Mouse (Mus musculus) hindbrain, embryonic 13.5 days (tissue): Measurements from ENCODE around the gene Pgp. TPM values are rescaled to one million over a fixed set of nuclear protein-coding genes. Genes with fewer than 3 reads are reported as not detected.
A peak's percentile ranks its signal among the peaks of the same experiment; 100 is the strongest.

Source experiments
- ATAC-seq: fragments of 200-750 bp; cut with Nextera tagmentation; 2 replicates; pipeline ENCODE4 v1.8.0; 2017; ENCODE audit warnings: moderate TSS enrichment; ENCODE audit not compliant: low FRiP score
- H3K27ac ChIP-seq: fragments of 300-500 bp; sonication (generic); 2 replicates; pipeline ENCODE4 v1.5.1; 2015; ENCODE audit warnings: inconsistent platforms, mild to moderate bottlenecking, moderate library complexity
- H3K27me3 ChIP-seq: fragments of 300-500 bp; sonication (generic); 2 replicates; pipeline ENCODE4 v1.6.1; 2015; ENCODE audit warnings: mild to moderate bottlenecking, inconsistent platforms
- H3K36me3 ChIP-seq: fragments of 300-500 bp; sonication (generic); 2 replicates; pipeline ENCODE4 v1.6.1; 2015; ENCODE audit warnings: mild to moderate bottlenecking, inconsistent platforms
- H3K4me1 ChIP-seq: fragments of 300-500 bp; sonication (generic); replicated peaks from 2 replicates; pipeline ENCODE4 v1.6.1; 2015; ENCODE audit warnings: inconsistent platforms
- H3K4me2 ChIP-seq: fragments of 300-500 bp; sonication (generic); 2 replicates; pipeline ENCODE4 v1.6.1; 2015; ENCODE audit warnings: inconsistent platforms, mild to moderate bottlenecking, moderate library complexity
- H3K4me3 ChIP-seq: fragments of 300-500 bp; sonication (generic); 2 replicates; pipeline ENCODE4 v1.5.1; 2015; ENCODE audit warnings: mild to moderate bottlenecking, inconsistent platforms
- H3K9ac ChIP-seq: fragments of 300-500 bp; sonication (generic); 2 replicates; pipeline ENCODE4 v1.6.1; 2015; ENCODE audit warnings: mild to moderate bottlenecking, inconsistent platforms
- H3K9me3 ChIP-seq: fragments of 300-500 bp; sonication (generic); 2 replicates; pipeline ENCODE4 v1.6.1; 2016; ENCODE audit warnings: inconsistent platforms
- WGBS: fragments of 180-500 bp; shearing (Covaris S2); methylation state at CpG from one replicate; pipeline ENCODE4 v1.1.7; 2015; 5-methylcytosine and 5-hydroxymethylcytosine counted together
- polyA plus RNA-seq: library from polyadenylated mRNA; unstranded; fragments of >200 nt; fragmentation: Nextera tagmentation; extraction: Ambion mirVana; gene quantifications from 2 replicates; pipeline ENCODE4 v1.2.1, GENCODE M21; 2015

Gene Pgp
- polyA plus RNA-seq, 1 experiment from 2014 or later = 56.9 TPM

DNA sequence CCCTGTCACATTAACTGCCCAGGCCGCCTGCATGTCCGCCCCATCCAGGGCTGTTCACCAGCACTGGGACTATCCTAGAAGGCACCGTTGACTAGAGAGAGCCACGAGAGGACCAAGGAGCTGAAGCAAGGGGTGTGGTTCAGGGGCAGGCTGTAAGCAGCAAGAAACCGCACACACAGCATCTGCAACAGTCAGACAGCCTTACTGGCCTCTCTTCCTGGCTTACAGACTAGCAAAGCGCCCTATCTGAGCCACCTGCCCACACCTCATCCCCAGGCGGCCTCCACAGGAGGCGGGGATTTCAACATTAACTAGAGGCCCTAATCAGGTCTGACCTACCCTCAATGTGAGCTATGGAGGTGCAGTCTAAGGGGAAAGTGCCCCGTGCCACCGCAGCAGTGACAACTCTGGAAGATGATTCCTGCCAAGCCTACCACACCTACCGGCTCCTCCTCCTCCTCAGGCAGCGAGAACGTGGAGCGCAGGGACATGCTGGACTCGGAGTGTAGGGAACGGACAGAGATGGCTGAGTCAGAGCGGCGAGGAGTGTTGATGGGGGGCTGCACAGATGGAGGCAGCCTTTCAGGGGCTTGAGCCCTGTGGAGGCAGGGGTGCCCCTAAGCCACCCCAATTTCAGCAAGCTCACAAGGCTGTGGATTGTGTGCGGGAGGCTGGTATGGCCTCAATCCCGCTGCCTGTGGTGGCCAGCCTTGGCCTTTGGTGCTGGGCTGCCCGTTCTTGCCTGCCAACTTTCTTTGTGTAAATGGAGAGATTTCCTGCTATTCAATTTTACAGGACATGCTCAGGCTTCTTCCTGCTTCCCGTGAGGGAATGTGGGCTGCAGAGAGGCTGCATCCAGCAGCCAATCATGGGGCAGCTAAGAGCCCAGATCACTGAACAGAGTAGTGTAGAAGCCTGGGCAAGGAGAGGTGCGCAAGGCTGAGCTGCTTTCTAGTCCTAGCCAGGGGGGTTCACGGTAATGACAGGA is 44.4 kb downstream of the Pgp start:
- H3K9ac ChIP-seq = 0 out of 2 replicates have a peak overlapping the region, but pooled peaks have one; percentile 9
- no peaks in the 10 kb centered on the region for H3K27me3 ChIP-seq
- no peak; the same call in 1 of the 2 replicates for ATAC-seq
- H3K4me1 ChIP-seq = 0 out of 2 replicates have a peak, but pooled peaks cover 3% of the 10 kb centered on the region
- 89% methylated on average over 24 of the region's 24 CpGs for WGBS
- H3K4me2 ChIP-seq = no peak overlapping the region
- no peak overlapping the region; the same call in 1 of the 2 replicates for H3K27ac ChIP-seq
- H3K4me3 ChIP-seq = no peak overlapping the region
- H3K9me3 ChIP-seq = no peaks in the 10 kb centered on the region
- H3K36me3 ChIP-seq = peaks cover 88% of the 10 kb centered on the region

DNA sequence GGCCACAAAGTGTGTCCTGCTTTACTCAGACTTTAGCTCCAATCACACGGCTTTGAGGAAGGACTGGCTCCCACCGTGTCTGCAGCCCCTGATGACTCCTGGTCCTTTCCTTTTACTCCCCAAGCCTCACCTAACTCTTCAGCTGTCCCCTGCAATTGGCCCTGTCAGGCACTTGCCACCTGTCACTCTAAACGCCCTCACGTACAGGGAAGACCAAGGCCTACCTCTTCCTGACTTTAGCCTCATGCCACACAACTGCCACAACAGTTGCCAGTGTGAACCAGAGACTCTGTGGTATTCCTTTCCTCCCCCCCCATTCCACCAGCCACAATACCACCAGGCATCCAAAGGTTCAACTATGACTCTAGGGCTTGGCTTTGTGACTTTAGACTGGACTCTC is 50.3 kb downstream of the Pgp start:
- peaks cover 56% of the 10 kb centered on the region for H3K36me3 ChIP-seq
- peaks cover 10% of the 10 kb centered on the region; the same call in 1 of the 2 replicates for H3K4me1 ChIP-seq
- H3K9ac ChIP-seq = no peak overlapping the region
- H3K4me3 ChIP-seq = no peak overlapping the region
- ATAC-seq = no peak
- no peak overlapping the region for H3K4me2 ChIP-seq
- WGBS = 92% methylated on average over 4 of the region's 4 CpGs
- H3K9me3 ChIP-seq = no peaks in the 10 kb centered on the region
- H3K27me3 ChIP-seq = no peaks in the 10 kb centered on the region
- no peak overlapping the region for H3K27ac ChIP-seq

Other genes starting within 250 kb of the Pgp start
- 11.8 and 12.8 TPM in 2 replicates for gene Tedc2, start 249.5 kb upstream of the Pgp start, polyA plus RNA-seq
- gene Ccnf, start 218.9 kb upstream of the Pgp start, polyA plus RNA-seq = 17.2 and 17.9 TPM in 2 replicates
- 0.43 and 0.61 TPM in 2 replicates for gene Abca17, start 119.3 kb upstream of the Pgp start, polyA plus RNA-seq
- 23.4 and 25.5 TPM in 2 replicates for gene Abca3, start 118.4 kb upstream of the Pgp start, polyA plus RNA-seq
- gene Rnps1, start 55.8 kb upstream of the Pgp start, polyA plus RNA-seq = 328 and 342 TPM in 2 replicates
- gene Eci1, start 43.8 kb upstream of the Pgp start, polyA plus RNA-seq = 47.4 and 55.6 TPM in 2 replicates
- gene Dnase1l2, start 27.3 kb upstream of the Pgp start, polyA plus RNA-seq = 5.1 and 6.0 TPM in 2 replicates
- gene E4f1, start 79 bp upstream of the Pgp start, polyA plus RNA-seq = 41.9 and 43.5 TPM in 2 replicates
- 0.27 and 1.2 TPM in 2 replicates for gene Bricd5, start 3.5 kb downstream of the Pgp start, polyA plus RNA-seq
- 35.5 and 36.1 TPM in 2 replicates for gene Mlst8, start 8.7 kb downstream of the Pgp start, polyA plus RNA-seq
- gene Caskin1, start 18.2 kb downstream of the Pgp start, polyA plus RNA-seq = 32.8 and 34.3 TPM in 2 replicates
- gene Traf7, start 57.5 kb downstream of the Pgp start, polyA plus RNA-seq = 86.0 and 89.9 TPM in 2 replicates
- 2.8 and 3.1 TPM in 2 replicates for gene Rab26, start 63.8 kb downstream of the Pgp start, polyA plus RNA-seq
- gene Pkd1, start 79.4 kb downstream of the Pgp start, polyA plus RNA-seq = 20.1 and 21.6 TPM in 2 replicates
- gene Tsc2, start 162.2 kb downstream of the Pgp start, polyA plus RNA-seq = 67.9 and 76.0 TPM in 2 replicates
- 8.2 and 8.8 TPM in 2 replicates for gene Nthl1, start 162.3 kb downstream of the Pgp start, polyA plus RNA-seq
- gene Slc9a3r2, start 179.9 kb downstream of the Pgp start, polyA plus RNA-seq = 32.7 and 34.3 TPM in 2 replicates
- not detected in 2 replicates for gene Npw, start 188.1 kb downstream of the Pgp start, polyA plus RNA-seq
- 17.7 and 17.8 TPM in 2 replicates for gene Zfp598, start 199.3 kb downstream of the Pgp start, polyA plus RNA-seq
- gene Syngr3, start 219.6 kb downstream of the Pgp start, polyA plus RNA-seq = 114 and 115 TPM in 2 replicates
- 38.7 and 38.9 TPM in 2 replicates for gene Gfer, start 225.8 kb downstream of the Pgp start, polyA plus RNA-seq
- 2.9 and 3.4 TPM in 2 replicates for gene Noxo1, start 225.8 kb downstream of the Pgp start, polyA plus RNA-seq
- 69.0 and 70.6 TPM in 2 replicates for gene Tbl3, start 237.3 kb downstream of the Pgp start, polyA plus RNA-seq
- gene Rnf151, start 247.7 kb downstream of the Pgp start, polyA plus RNA-seq = 0.27 TPM in 1 of 2 replicates, not detected in the other
- gene Rps2, start 247.7 kb downstream of the Pgp start, polyA plus RNA-seq = 782 and 783 TPM in 2 replicates